Mouse (Mus musculus): ENCODE measurements at regions not wholly inside any gene's neighbourhood (a gene's known extent, or its start where the extent isn't known, plus 50 kb on each side); places are given as distances from the start of the nearest gene placed in this dataset.

DNA sequence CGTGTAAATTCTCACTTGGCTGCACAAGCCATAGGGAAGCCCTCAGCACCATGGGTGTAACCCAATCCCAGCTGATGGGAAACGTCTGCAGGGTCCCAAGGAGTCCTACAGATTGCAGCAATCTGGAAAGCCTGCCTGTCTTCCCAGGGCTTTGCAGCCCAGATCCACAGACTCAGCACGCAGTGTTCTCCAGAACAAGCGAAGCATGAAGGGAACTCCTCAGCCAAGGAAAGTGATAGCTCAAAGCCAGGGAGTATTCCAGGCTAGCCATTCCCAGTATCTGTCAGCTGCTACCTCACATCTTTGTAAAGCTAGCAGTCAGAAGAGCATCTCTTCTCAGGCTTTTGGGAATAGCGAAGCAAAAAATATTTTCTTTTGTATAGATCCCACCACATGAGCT is 368.5 kb downstream of the Tns1 start:
- 56% methylated on average over 5 of the region's 5 CpGs for WGBS
- no peak overlapping the region for H3K27ac ChIP-seq (replicated peaks)
- no peaks in the 10 kb centered on the region for H3K9me3 ChIP-seq

DNA sequence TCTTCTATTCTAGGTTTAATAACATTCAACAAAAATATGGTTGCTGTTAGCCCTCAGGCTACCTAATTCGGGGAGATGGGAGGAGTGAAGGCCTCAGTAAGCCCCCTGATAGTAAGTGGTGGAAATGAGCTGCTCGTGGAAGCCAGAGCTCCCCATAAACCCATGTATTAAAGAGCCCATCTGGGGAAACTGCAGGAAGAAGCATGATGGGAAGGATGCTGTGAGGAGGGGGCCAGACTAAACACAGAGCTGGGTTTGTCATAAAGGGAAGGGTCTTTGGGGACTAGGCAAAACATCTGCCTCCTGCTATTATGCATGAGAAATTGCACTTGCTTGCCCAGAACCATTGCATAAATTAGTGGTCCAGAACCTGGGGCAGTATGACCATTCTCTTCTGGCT is 369.3 kb downstream of the Tns1 start:
- Histone ChIP-seq H3K9ac (replicated peaks) (no peak overlapping the region), H3K4me3 (no peak overlapping the region), H3K9me3 (no peaks in the 10 kb centered on the region), H3K27ac (replicated peaks) (no peak overlapping the region), H3K4me1 (peaks cover 14% of the 10 kb centered on the region), H3K27me3 (no peaks in the 10 kb centered on the region), H3K36me3 (no peaks in the 10 kb centered on the region), H3K4me2 (replicated peaks) (no peak overlapping the region)
- WGBS = 59% methylated on average over 2 of the region's 2 CpGs
- ATAC-seq (ENCODE audit: low FRiP score, low read depth) = peak; percentile 31

More for the DNA sequence above, 368.5 kb downstream of the Tns1 start:
- H3K36me3 ChIP-seq = no peaks in the 10 kb centered on the region
- H3K9ac ChIP-seq (replicated peaks) = no peak overlapping the region
- no peak for ATAC-seq (ENCODE audit: low FRiP score, low read depth)
- H3K4me3 ChIP-seq = no peak overlapping the region
- peaks cover 14% of the 10 kb centered on the region for H3K4me1 ChIP-seq
- no peaks in the 10 kb centered on the region for H3K27me3 ChIP-seq
- H3K4me2 ChIP-seq (replicated peaks) = no peak overlapping the region

DNA sequence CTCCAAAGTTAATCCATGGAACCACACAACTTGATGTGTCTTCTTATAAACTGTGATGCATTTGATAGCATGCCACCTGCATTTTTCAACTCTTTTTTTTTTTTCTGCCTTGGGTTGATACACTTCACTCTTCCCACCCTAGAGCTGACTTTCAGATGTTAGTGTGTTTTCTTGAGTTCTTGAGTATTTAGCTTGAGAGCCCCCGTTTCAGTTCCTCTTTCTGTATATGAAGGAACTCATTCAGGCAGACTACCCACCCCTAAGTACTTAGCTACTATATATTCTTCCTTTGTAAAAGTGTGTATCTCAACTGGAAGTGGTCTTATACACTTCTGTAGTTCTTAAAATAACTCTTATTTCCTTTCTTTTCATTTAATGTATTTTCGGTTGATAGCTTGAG is 371.1 kb downstream of the Tns1 start:
- no peak overlapping the region for H3K9ac ChIP-seq (replicated peaks)
- peaks cover 3% of the 10 kb centered on the region; the same call in 1 of the 2 replicates for H3K4me1 ChIP-seq
- H3K27me3 ChIP-seq = no peaks in the 10 kb centered on the region
- no peaks in the 10 kb centered on the region for H3K9me3 ChIP-seq
- no peak overlapping the region for H3K4me3 ChIP-seq
- ATAC-seq (ENCODE audit: low FRiP score, low read depth) = no peak
- no peak overlapping the region for H3K4me2 ChIP-seq (replicated peaks)
- H3K27ac ChIP-seq (replicated peaks) = no peak overlapping the region
- H3K36me3 ChIP-seq = no peaks in the 10 kb centered on the region
- 87% methylated on average over 2 of the region's 2 CpGs for WGBS

DNA sequence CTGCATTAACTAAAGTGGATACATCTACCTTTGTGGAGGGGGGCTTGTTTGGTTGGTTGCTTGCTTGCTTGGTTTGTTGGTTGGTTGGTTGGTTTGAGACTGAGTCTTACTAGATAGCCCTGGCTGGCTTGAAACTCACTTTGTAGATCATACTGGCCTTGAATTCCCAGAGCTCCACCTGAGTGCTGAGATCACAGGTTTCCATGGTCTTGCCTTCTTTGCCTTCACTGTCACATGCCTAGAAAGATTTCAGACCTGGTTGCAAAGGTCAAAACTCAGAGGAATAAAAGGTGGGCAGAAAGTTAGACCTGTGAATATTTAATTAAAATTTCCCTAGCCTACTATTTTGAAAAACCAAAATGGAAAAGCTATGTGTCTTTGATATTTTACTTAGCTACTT is 375.5 kb downstream of the Tns1 start:
- no peak overlapping the region for H3K4me2 ChIP-seq (replicated peaks)

DNA sequence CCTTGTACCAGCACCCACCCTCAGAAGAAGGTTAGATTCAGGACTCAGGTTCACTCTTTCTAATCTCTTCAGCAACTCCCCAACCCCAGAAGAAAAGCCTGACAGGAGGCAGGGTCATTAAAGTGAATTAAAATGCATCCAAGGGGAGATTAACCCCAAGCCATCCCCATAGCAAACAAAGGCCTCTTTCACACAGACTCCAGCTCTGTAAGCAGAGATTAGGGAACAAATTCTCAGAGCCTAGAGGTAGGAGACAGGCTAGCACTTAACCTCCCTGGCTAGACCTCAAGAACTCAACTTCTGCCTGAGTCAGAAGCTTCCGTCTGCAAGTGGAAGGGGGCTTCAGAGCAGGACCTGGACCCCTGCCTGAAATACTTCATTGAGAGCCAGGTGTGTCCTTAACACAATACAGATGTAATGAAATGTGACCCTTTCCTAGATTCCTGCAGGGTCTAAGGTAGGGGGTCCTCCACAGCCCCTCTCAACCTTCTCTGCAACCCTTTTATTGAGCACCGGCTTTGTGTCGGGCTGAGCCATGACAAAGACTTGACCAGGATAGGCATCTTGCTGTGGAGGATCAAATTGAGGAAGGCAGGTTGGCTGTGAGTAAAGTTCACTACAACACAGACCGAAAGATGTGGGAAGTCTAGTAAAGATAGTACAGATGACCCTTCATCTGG is 379.6 kb downstream of the Tns1 start:
- Histone ChIP-seq H3K36me3 (no peaks in the 10 kb centered on the region), H3K4me1 (peaks cover 17% of the 10 kb centered on the region), H3K27me3 (no peaks in the 10 kb centered on the region), H3K4me2 (replicated peaks) (no peak overlapping the region), H3K27ac (replicated peaks) (peak overlapping the region; percentile 77), H3K9me3 (no peaks in the 10 kb centered on the region), H3K9ac (replicated peaks) (no peak overlapping the region), H3K4me3 (no peak overlapping the region)
- WGBS = 32% methylated on average over 4 of the region's 4 CpGs
- peak; percentile 79 for ATAC-seq (ENCODE audit: low FRiP score, low read depth)

More for the DNA sequence above, 375.5 kb downstream of the Tns1 start:
- ATAC-seq (ENCODE audit: low FRiP score, low read depth) = no peak
- no peaks in the 10 kb centered on the region for H3K27me3 ChIP-seq
- no peak overlapping the region for H3K9ac ChIP-seq (replicated peaks)
- no peaks in the 10 kb centered on the region for H3K9me3 ChIP-seq
- H3K36me3 ChIP-seq = no peaks in the 10 kb centered on the region
- H3K4me3 ChIP-seq = no peak overlapping the region
- no peak overlapping the region for H3K27ac ChIP-seq (replicated peaks)
- peaks cover 13% of the 10 kb centered on the region for H3K4me1 ChIP-seq

DNA sequence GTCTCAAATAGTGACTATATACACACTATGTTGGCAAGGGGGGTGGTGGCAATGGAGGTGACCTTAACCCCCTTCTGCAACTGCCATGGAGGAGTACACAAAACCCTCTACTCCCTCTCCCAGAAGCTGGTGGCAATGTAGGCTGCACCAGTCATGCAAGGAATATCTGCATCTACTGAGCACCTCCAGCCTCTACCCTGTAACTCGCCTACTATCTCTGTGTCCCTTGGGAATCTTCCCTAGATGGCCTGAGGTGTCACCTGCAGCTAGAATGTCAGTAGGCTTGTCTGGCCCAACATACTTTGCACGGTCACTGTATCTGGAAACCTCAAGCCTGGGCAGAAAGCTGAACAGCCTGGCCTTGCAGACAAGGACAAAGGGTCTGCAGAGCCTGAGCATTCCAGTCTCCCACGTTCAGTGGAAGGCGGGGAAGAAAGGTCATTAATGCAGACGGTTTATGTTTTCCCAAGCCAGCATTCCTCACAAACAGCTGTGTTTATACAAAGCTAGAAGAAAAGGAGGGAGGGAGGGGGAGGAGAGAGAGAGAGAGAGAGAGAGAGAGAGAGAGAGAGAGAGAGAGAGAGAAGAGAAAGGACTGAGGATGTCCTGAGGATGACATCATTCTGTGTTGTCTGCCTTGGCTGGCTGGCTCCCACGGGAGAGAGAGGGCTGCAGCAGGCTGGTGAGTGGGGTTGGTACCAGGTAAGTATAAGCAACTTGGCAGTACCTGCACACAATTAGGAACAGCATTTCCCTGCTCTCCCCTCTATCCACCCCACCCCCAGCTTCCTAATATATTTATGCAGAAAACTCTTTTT is 380.3 kb downstream of the Tns1 start:
- Histone ChIP-seq H3K27ac (replicated peaks) (peak overlapping the region; percentile 77), H3K9ac (replicated peaks) (no peak overlapping the region), H3K4me1 (peaks cover 17% of the 10 kb centered on the region), H3K4me2 (replicated peaks) (no peak overlapping the region), H3K9me3 (no peaks in the 10 kb centered on the region), H3K27me3 (no peaks in the 10 kb centered on the region), H3K4me3 (no peak overlapping the region), H3K36me3 (no peaks in the 10 kb centered on the region)
- 14% methylated on average over 6 of the region's 6 CpGs for WGBS
- ATAC-seq (ENCODE audit: low FRiP score, low read depth) = peak; percentile 78

DNA sequence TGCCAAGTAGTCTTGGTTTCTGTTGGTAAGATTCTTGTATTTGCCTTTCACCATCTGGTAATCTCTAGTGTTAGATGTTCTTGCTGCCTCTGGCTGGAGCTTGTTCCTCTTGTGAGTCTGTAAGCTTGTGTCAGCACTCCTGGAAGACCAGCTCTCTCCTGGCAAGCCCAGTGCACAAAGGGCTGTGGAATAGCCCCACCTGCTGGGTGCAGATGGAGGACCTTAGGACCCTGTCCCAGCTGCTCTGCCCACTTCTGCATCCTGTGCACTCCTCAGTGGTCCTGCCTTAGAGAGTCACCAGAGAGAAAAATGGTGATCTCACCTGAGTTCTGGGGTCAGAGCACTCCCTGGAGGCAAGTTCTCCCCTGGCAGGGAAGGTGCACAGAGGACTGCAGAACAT is 387.2 kb downstream of the Tns1 start:
- Histone ChIP-seq H3K4me2 (replicated peaks) (no peak overlapping the region), H3K9me3 (no peaks in the 10 kb centered on the region), H3K36me3 (no peaks in the 10 kb centered on the region), H3K27ac (replicated peaks) (no peak overlapping the region), H3K4me3 (no peak overlapping the region), H3K9ac (replicated peaks) (no peak overlapping the region), H3K27me3 (no peaks in the 10 kb centered on the region), H3K4me1 (no peaks in the 10 kb centered on the region)
- no peak for ATAC-seq (ENCODE audit: low FRiP score, low read depth)

DNA sequence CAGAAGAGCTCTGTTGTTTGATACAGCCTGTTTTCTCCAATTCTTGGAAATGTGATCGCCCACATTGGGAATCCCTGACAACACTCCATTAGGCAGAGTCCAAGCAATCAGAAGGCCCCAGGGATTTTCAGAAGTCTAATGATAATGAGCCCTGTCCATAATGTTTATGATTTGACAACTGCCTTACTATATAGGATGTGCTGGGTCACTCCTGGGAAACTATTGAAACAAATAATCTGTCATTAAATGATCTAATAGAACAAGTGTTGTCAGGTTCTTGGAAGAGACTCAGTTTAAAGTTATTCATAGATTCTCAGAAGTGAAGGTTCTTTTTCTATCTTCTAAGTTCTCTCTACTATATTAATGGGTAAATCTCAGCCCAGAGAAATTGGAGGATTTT is 395.9 kb downstream of the Tns1 start:
- 97% methylated on average over 1 of the region's 1 CpGs for WGBS
- Histone ChIP-seq H3K9me3 (no peaks in the 10 kb centered on the region), H3K4me3 (no peak overlapping the region), H3K9ac (replicated peaks) (no peak overlapping the region), H3K36me3 (no peaks in the 10 kb centered on the region), H3K27ac (replicated peaks) (no peak overlapping the region), H3K4me1 (no peaks in the 10 kb centered on the region), H3K27me3 (no peaks in the 10 kb centered on the region), H3K4me2 (replicated peaks) (no peak overlapping the region)
- no peak for ATAC-seq (ENCODE audit: low FRiP score, low read depth)

DNA sequence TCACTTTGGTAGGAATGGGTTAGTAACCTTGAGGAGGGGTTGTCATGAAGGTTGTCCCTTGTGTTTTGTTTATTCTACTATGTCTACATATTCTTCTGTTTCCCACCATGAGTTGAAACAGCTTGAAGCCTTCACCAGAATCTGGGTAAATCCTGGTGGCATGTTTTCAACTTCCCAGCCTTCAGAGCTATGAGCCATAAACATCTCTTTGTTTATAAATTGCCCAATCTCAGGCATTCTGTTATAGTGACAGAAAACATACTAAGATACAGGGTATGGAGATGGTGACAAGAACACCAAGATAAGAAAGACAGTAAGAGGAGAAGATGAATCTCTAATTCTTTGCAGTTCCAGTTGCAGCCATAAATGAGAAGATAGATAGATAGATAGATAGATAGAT is 396.5 kb downstream of the Tns1 start:
- H3K27me3 ChIP-seq = no peaks in the 10 kb centered on the region
- no peaks in the 10 kb centered on the region for H3K4me1 ChIP-seq
- H3K27ac ChIP-seq (replicated peaks) = no peak overlapping the region
- no peaks in the 10 kb centered on the region for H3K9me3 ChIP-seq
- no peaks in the 10 kb centered on the region for H3K36me3 ChIP-seq
- no peak overlapping the region for H3K4me3 ChIP-seq
- ATAC-seq (ENCODE audit: low FRiP score, low read depth) = no peak
- no peak overlapping the region for H3K9ac ChIP-seq (replicated peaks)
- no peak overlapping the region for H3K4me2 ChIP-seq (replicated peaks)

DNA sequence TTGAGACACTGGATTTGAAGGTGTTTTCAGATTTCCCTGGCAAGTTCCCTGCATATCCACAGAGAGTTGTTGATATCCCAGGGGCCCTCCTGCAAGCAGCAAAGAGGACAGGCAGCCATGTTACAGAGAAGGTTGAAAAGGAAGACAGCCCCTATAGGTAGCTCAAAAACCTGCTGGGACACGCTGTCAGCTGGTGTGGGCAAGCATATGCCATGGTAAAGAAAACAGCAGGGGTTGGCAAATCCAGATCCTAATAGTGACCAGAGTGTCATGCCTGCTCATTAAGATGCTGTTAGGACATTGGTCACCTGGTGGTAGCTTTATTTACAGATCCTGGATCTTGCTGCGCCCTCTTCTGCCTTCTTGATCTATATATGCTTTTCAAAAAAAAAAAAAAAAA is 397.6 kb downstream of the Tns1 start:
- Histone ChIP-seq H3K27ac (replicated peaks) (no peak overlapping the region), H3K4me2 (replicated peaks) (no peak overlapping the region), H3K4me3 (no peak overlapping the region), H3K27me3 (no peaks in the 10 kb centered on the region), H3K36me3 (no peaks in the 10 kb centered on the region), H3K4me1 (no peaks in the 10 kb centered on the region), H3K9me3 (no peaks in the 10 kb centered on the region), H3K9ac (replicated peaks) (no peak overlapping the region)
- WGBS = 80% methylated on average over 2 of the region's 2 CpGs
- ATAC-seq (ENCODE audit: low FRiP score, low read depth) = no peak

DNA sequence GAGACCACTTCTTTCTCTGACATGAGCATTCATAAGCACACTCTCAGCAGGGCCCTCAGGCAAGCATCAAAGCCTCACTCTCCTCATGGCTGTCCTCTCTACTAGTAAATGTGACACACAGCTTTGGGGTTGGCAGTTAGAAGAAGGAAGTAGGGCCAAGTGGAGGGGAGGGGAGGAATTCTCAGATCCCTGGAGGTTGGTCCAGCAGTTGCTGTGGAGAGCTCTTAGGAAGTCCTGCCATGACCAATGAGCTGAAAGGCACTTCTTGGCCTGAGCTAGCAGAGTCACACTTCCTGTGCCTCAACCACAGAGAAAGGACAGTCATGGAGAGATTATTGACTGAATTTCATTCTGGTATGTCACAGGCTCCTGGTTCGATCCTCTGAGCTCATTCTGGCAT is 398.8 kb downstream of the Tns1 start:
- WGBS = 79% methylated on average over 1 of the region's 1 CpGs
- no peak for ATAC-seq (ENCODE audit: low FRiP score, low read depth)
- Histone ChIP-seq H3K4me3 (no peak overlapping the region), H3K4me2 (replicated peaks) (no peak overlapping the region), H3K9me3 (no peaks in the 10 kb centered on the region), H3K4me1 (no peaks in the 10 kb centered on the region), H3K9ac (replicated peaks) (no peak overlapping the region), H3K27me3 (no peaks in the 10 kb centered on the region), H3K36me3 (no peaks in the 10 kb centered on the region), H3K27ac (replicated peaks) (no peak overlapping the region)

DNA sequence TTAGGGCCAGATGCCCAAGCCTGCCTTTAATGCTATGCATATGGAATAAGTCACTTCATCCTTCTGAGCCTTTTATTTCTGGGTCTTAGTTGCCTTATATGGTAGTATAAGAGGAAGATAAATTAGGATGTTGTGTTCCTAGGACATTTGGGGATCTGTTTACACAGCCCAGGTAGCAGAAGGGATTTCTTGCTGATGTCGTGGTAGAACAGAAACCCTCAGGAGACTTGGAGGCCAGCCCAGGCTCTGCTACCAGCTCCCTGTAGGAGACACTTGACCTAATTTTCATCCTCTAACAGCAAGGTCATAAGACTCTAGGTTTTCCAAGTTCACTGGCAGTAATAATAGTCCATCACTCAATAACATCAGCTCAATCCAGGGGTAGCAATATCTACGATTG is 399.7 kb downstream of the Tns1 start:
- 90% methylated on average over 2 of the region's 2 CpGs for WGBS
- Histone ChIP-seq H3K27me3 (no peaks in the 10 kb centered on the region), H3K9ac (replicated peaks) (no peak overlapping the region), H3K9me3 (no peaks in the 10 kb centered on the region), H3K4me3 (no peak overlapping the region), H3K4me1 (no peaks in the 10 kb centered on the region), H3K36me3 (no peaks in the 10 kb centered on the region), H3K27ac (replicated peaks) (no peak overlapping the region), H3K4me2 (replicated peaks) (no peak overlapping the region)
- no peak for ATAC-seq (ENCODE audit: low FRiP score, low read depth)
